Mouse (Mus musculus) kidney, embryonic 14.5 days (tissue): Measurements from ENCODE around the gene Olfr319. TPM values are rescaled to one million over a fixed set of nuclear protein-coding genes. Genes with fewer than 3 reads are reported as not detected.
"Not testable (repeated sequence)": the region's sequence is repeated elsewhere in the genome, so short reads cannot be mapped to it uniquely, and the experiment has no call there.

ENCODE experiments used
- ATAC-seq: fragments of 200-750 bp; cut with Nextera tagmentation; 2 replicates; pipeline ENCODE4 v1.8.0; 2017; ENCODE audit warnings: moderate number of reproducible peaks, mild to moderate bottlenecking, moderate TSS enrichment, moderate library complexity; ENCODE audit not compliant: low FRiP score, low TSS enrichment
- H3K27ac ChIP-seq: fragments of 300-500 bp; sonication (generic); 2 replicates; pipeline ENCODE4 v1.5.1; 2014; ENCODE audit warnings: low read depth, mild to moderate bottlenecking, low read length, moderate library complexity, mixed read lengths
- H3K27me3 ChIP-seq: fragments of 300-500 bp; sonication (generic); 2 replicates; pipeline ENCODE4 v1.6.1; 2014; ENCODE audit warnings: mild to moderate bottlenecking, low read length; ENCODE audit not compliant: control insufficient read depth, insufficient read depth
- H3K36me3 ChIP-seq: fragments of 300-500 bp; sonication (generic); 2 replicates; pipeline ENCODE4 v1.6.1; 2014; ENCODE audit warnings: low read length, mixed read lengths; ENCODE audit not compliant: control insufficient read depth, insufficient read depth
- H3K4me1 ChIP-seq: fragments of 300-500 bp; sonication (generic); 2 replicates; pipeline ENCODE4 v1.6.1; 2014; ENCODE audit warnings: low read length, mixed read lengths; ENCODE audit not compliant: control insufficient read depth, insufficient read depth
- H3K4me2 ChIP-seq: fragments of 300-500 bp; sonication (generic); replicated peaks from 2 replicates; pipeline ENCODE4 v1.6.1; 2014; ENCODE audit warnings: low read depth, mild to moderate bottlenecking, low read length
- H3K4me3 ChIP-seq: fragments of 300-500 bp; sonication (generic); 2 replicates; pipeline ENCODE4 v1.5.1; 2014; ENCODE audit warnings: mild to moderate bottlenecking, low read length
- H3K9ac ChIP-seq: fragments of 300-500 bp; sonication (generic); 2 replicates; pipeline ENCODE4 v1.6.1; 2014; ENCODE audit warnings: low read depth, mild to moderate bottlenecking, low read length, moderate library complexity
- H3K9me3 ChIP-seq: fragments of 300-500 bp; sonication (generic); 2 replicates; pipeline ENCODE4 v1.6.1; 2016; ENCODE audit warnings: low read length; ENCODE audit not compliant: control insufficient read depth
- WGBS: fragments of 180-500 bp; shearing (Covaris S2); extraction: QIAGEN DNeasy Blood & Tissue Kit; methylation state at CpG from one replicate; pipeline ENCODE4 v1.1.7; 2014; 5-methylcytosine and 5-hydroxymethylcytosine counted together
- polyA plus RNA-seq: library from polyadenylated mRNA; unstranded; fragments of >200 nt; fragmentation: Nextera tagmentation; extraction: Ambion mirVana; gene quantifications from 2 replicates; pipeline ENCODE4 v1.2.1, GENCODE M21; 2014

Olfr319 gene
- polyA plus RNA-seq, 1 experiment from 2014 or later, result not detected

DNA sequence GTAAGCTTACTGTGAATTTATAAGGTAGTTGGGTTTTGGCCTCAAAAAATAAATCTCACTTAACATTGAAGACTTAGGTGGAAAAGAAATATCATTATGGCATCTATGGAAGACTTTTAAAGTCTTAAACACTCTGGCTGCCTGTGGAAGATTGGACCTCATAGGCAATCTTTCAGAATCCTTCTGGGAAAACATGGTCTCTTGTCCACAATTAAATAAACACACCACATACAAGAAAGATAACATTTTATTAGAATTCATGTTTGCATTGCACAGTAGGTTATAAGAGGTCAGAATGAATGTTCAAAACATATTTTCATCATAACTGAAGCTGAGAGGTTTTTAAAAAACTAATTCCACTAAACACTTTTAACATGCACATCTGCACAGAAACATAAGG, 25.0 kb downstream of the Olfr319 start, which contains the start of gene Olfr318:
TSS of gene Olfr318 (minus strand) at position 101 of the 400 bp plus-strand sequence.
- no peak within 1 kb of the TSS for H3K9ac ChIP-seq
- no peaks in the 10 kb centered on the region for H3K9me3 ChIP-seq
- no peaks in the 10 kb centered on the region for H3K27me3 ChIP-seq
- H3K4me2 ChIP-seq, result no peak within 1 kb of the TSS
- no peaks in the 10 kb centered on the region for H3K4me1 ChIP-seq
- H3K27ac ChIP-seq, result no peak within 1 kb of the TSS
- no peak within 1 kb of the TSS for H3K4me3 ChIP-seq
- H3K36me3 ChIP-seq, result no peaks in the 10 kb centered on the region
- ATAC-seq, result no peak

DNA sequence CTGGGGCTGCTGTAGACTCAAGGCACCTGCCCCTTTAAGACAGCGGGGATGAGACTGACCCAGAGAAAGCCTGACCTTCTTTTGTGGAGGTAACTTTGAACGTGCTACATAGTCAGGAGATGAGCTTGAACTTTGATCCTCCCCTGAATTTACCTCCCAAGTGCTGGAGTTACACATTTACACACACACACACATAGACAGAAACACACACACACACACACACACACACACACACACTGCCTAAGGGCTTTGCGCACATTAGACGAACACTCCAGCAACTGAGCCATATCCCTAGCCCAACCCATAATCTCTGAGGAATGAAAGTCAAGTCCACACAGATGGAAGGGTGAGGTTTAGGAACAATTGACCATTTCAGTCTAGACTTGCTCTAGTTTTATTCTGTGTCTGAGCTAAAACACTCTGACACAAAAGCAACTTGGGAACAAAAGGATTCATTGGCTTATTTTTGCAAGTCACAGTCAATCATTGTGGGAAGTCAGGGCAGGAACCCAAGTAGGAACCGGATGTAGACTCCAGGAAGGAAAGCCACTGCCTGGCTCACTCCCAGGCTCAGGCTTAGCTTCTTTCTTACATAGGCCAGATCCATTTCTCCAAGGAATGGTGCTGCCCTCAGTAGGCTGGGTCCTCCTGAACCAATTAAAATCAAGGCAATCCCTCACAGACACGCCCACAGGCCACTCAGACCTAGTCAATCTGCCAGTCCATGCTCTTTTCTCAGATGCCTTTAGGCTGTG, 29.1 kb downstream of the Olfr319 start:
- H3K9me3 ChIP-seq, H3K4me3 ChIP-seq, H3K27ac ChIP-seq, H3K27me3 ChIP-seq, ATAC-seq, H3K36me3 ChIP-seq, H3K4me2 ChIP-seq, H3K4me1 ChIP-seq, H3K9ac ChIP-seq: not testable (repeated sequence)
- WGBS, result 79% methylated on average over 6 of the region's 6 CpGs

DNA sequence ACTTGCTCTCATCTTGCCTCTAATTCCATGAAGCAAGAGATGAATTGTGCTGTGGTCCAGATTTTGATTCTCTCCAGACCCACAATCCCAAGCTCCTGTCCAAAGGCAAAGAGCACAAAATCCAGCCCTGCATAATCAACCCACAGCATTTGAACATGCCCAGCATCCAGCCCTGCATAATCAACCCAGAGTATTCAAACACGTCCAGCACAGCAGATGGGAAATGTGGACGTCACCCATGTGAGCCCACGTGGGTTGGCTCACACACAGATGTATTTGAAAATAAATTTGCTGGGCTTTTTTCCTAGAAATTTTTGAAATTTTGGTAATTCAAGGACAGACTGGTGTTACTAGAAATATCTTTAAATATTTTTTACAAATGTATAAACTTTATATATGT, 34.4 kb downstream of the Olfr319 start:
- H3K27ac ChIP-seq, result no peak overlapping the region
- no peak overlapping the region for H3K9ac ChIP-seq
- H3K4me3 ChIP-seq, result no peak overlapping the region
- H3K27me3 ChIP-seq, result no peaks in the 10 kb centered on the region
- H3K4me2 ChIP-seq, result no peak overlapping the region
- 63% methylated on average over 3 of the region's 3 CpGs for WGBS
- ATAC-seq, result no peak
- H3K36me3 ChIP-seq, result no peaks in the 10 kb centered on the region
- H3K4me1 ChIP-seq, result no peaks in the 10 kb centered on the region
- H3K9me3 ChIP-seq, result no peaks in the 10 kb centered on the region

DNA sequence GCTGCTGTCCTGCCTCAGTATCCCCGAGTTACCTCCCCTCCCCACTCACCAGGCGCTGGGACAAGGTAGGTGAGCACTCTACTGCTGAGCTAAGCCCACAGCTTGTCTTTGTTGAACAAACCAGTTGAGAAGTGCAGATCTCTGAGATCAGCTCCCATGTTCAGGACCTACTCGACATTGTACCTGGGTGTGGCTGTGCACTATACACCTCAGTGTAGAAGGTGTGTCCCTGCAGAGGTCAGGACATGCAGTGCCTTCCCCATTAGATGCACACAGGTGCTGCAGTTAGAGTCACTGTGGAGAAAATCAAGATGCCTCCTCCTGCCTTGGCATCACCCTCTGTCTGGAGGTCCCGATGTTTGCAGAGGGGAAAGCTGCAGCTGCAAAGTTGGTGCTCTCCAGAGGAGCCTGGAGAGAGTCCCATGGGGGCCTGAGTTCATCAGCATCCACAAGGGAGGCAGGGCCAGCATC, 39.9 kb downstream of the Olfr319 start, which contains the start of gene Olfr317:
TSS of gene Olfr317 (minus strand) at position 421 of the 471 bp plus-strand sequence.
- Histone ChIP-seq H3K9me3 (no peaks in the 10 kb centered on the region), H3K4me2 (no peak within 1 kb of the TSS), H3K27me3 (no peaks in the 10 kb centered on the region), H3K9ac (no peak within 1 kb of the TSS), H3K36me3 (no peaks in the 10 kb centered on the region), H3K4me3 (no peak within 1 kb of the TSS), H3K27ac (no peak within 1 kb of the TSS), H3K4me1 (no peaks in the 10 kb centered on the region)
- no peak for ATAC-seq
- WGBS, result 76% methylated on average over 4 of the region's 4 CpGs

DNA sequence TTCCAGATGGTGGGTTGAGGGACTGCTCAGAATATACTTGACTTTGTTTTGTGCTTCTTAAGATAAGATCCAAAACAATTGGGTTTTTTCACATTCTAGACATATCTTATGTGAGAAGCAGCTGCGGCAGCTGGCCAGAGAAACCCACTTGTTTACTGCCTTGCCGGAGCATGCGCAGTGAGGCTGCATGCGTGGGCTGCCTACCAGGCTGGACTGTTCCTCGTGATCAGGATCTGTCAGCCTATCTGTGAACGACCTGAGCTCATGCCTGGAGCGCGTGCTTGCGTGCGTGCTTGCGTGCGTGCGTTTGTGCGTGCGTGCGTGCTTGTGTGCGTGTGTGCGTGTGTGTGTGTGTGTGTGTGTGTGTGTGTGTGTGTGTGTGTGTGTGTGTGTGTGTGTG, 52.1 kb downstream of the Olfr319 start:
- H3K27ac ChIP-seq, H3K9me3 ChIP-seq, H3K4me2 ChIP-seq, H3K36me3 ChIP-seq, H3K4me3 ChIP-seq, H3K27me3 ChIP-seq, ATAC-seq, H3K9ac ChIP-seq, H3K4me1 ChIP-seq: not testable (repeated sequence)
- WGBS, result 90% methylated on average over 18 of the region's 18 CpGs

DNA sequence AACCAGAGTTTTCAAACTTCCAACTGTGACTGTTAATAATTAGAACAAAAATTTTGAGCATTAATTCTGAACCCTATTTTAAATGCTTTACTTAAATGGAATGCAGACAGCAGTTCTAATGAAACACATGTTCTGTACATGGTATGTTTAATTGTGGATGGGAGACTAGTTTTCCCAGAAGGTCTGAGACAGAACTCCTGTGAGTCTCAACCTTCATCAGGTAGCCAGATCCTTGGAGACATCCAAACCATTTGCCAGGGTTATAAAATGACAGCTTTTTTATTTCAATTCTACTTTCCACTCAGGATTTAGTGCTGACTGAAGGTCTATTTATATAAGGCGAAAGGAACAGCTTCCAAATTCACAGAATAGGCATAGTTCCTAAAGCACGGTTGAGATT, 53.5 kb downstream of the Olfr319 start, which contains the start of gene Olfr316:
TSS of gene Olfr316 (plus strand) at position 301 of the 400 bp plus-strand sequence.
- H3K36me3 ChIP-seq, result no peaks in the 10 kb centered on the region
- ATAC-seq, result no peak
- no peak within 1 kb of the TSS for H3K27ac ChIP-seq
- no peaks in the 10 kb centered on the region for H3K9me3 ChIP-seq
- no peak within 1 kb of the TSS for H3K9ac ChIP-seq
- H3K4me3 ChIP-seq, result no peak within 1 kb of the TSS
- no peak within 1 kb of the TSS for H3K4me2 ChIP-seq
- WGBS, result 84% methylated on average over 2 of the region's 2 CpGs
- H3K4me1 ChIP-seq, result no peaks in the 10 kb centered on the region
- H3K27me3 ChIP-seq, result no peaks in the 10 kb centered on the region

Other genes with a start within 250 kb of the Olfr319 start
- gene Lypd9, start 246.2 kb upstream of the Olfr319 start, polyA plus RNA-seq, result not detected in 2 replicates
- gene Olfr30, start 236.9 kb upstream of the Olfr319 start, polyA plus RNA-seq, result not detected in 2 replicates
- gene Olfr332, start 206.6 kb upstream of the Olfr319 start, polyA plus RNA-seq, result 0.11 TPM in 1 of 2 replicates, not detected in the other
- gene Olfr331, start 196.6 kb upstream of the Olfr319 start, polyA plus RNA-seq, result not detected in 2 replicates
- gene Olfr330, start 164.3 kb upstream of the Olfr319 start, polyA plus RNA-seq, result not detected in 2 replicates
- gene Olfr329-ps, start 152.7 kb upstream of the Olfr319 start, polyA plus RNA-seq, result not detected in 2 replicates
- 0.07 and 0.18 TPM in 2 replicates for gene Olfr328, start 143.5 kb upstream of the Olfr319 start, polyA plus RNA-seq
- not detected in 2 replicates for gene Olfr224, start 128.6 kb upstream of the Olfr319 start, polyA plus RNA-seq
- gene Olfr325, start 121.4 kb upstream of the Olfr319 start, polyA plus RNA-seq, result not detected in 2 replicates
- not detected in 2 replicates for gene Olfr324, start 104.0 kb upstream of the Olfr319 start, polyA plus RNA-seq
- not detected in 2 replicates for gene 2210407C18Rik, start 83.1 kb upstream of the Olfr319 start, polyA plus RNA-seq
- gene Olfr323, start 68.7 kb upstream of the Olfr319 start, polyA plus RNA-seq, result not detected in 2 replicates
- not detected in 2 replicates for gene Trim58, start 58.7 kb upstream of the Olfr319 start, polyA plus RNA-seq
- gene Olfr322, start 40.4 kb upstream of the Olfr319 start, polyA plus RNA-seq, result 0.07 TPM in 1 of 2 replicates, not detected in the other
- gene Olfr320, start 18.1 kb upstream of the Olfr319 start, polyA plus RNA-seq, result not detected in 2 replicates
- not detected in 2 replicates for gene Olfr318, start 24.9 kb downstream of the Olfr319 start, polyA plus RNA-seq
- gene Olfr317, start 40.0 kb downstream of the Olfr319 start, polyA plus RNA-seq, result not detected in 2 replicates
- not detected in 2 replicates for gene Olfr316, start 53.6 kb downstream of the Olfr319 start, polyA plus RNA-seq
- gene Olfr315, start 74.0 kb downstream of the Olfr319 start, polyA plus RNA-seq, result not detected in 2 replicates
- gene Olfr314, start 83.8 kb downstream of the Olfr319 start, polyA plus RNA-seq, result not detected in 2 replicates
- gene Fam183b, start 102.8 kb downstream of the Olfr319 start, polyA plus RNA-seq, result not detected in 2 replicates
- gene Olfr313, start 115.8 kb downstream of the Olfr319 start, polyA plus RNA-seq, result not detected in 2 replicates
- not detected in 2 replicates for gene Olfr312, start 130.1 kb downstream of the Olfr319 start, polyA plus RNA-seq
- not detected in 2 replicates for gene Olfr311, start 140.1 kb downstream of the Olfr319 start, polyA plus RNA-seq
- 5.9 and 10.7 TPM in 2 replicates for gene Gm12258, start 148.0 kb downstream of the Olfr319 start, polyA plus RNA-seq
- 6.4 and 8.8 TPM in 2 replicates for gene 2810021J22Rik, start 168.1 kb downstream of the Olfr319 start, polyA plus RNA-seq
- gene Zfp39, start 205.1 kb downstream of the Olfr319 start, polyA plus RNA-seq, result 5.0 and 9.6 TPM in 2 replicates
- 0.09 TPM in 1 of 2 replicates, not detected in the other for gene Btnl10, start 218.7 kb downstream of the Olfr319 start, polyA plus RNA-seq
- 229 and 304 TPM in 2 replicates for gene Rnf187, start 239.8 kb downstream of the Olfr319 start, polyA plus RNA-seq
- 29.9 and 146 TPM in 2 replicates for gene Hist3h2ba, start 249.8 kb downstream of the Olfr319 start, polyA plus RNA-seq